Mouse (Mus musculus) adrenal gland, adult 18-20 months (tissue): ENCODE measurements around the gene Smim14. TPM values are rescaled to one million over a fixed set of nuclear protein-coding genes. Genes with fewer than 3 reads are reported as not detected.
A peak's percentile ranks its signal among the peaks of the same experiment; 100 is the strongest.
"Not testable (repeated sequence)": the region's sequence is repeated elsewhere in the genome, so short reads cannot be mapped to it uniquely, and the experiment has no call there.

ENCODE experiments used
- DNase-seq, 2 experiments: peaks; one replicate each; pipeline ENCODE4 v3.0.0; 2021 to 2022; ENCODE audit warnings: low spot score in 2 of 2
- long read RNA-seq, 2 experiments: library from polyadenylated mRNA; stranded (forward); transcript quantifications; one replicate each; pipeline ENCODE4 v2.0.0; 2021
- total RNA-seq, 2 experiments: library from RNA; stranded (reverse); gene quantifications; 1 replicate in 1 of 2; 2 replicates in 1 of 2; pipeline ENCODE4 v1.2.3; 2021

The Smim14 gene
- 100 to 1,000 TPM; 166 to 180 TPM for total RNA-seq
- long read RNA-seq, experiment 1, full-length matches to known transcripts = 58 of 88 reads
- long read RNA-seq, experiment 1, partial matches to known transcripts = 0 of 88 reads
- long read RNA-seq, experiment 1, other reads (novel, unspliced or antisense) = 30 of 88 reads
- long read RNA-seq, experiment 2, full-length matches to known transcripts = 150 of 177 reads
- long read RNA-seq, experiment 2, partial matches to known transcripts = 2 of 177 reads
- long read RNA-seq, experiment 2, other reads (novel, unspliced or antisense) = 25 of 177 reads

- DNase-seq = peak; percentile 95 to 96
Measured at GRCm38 (mm10) chr5:65536751-65537419, at the start of gene Smim14, which contains the start of gene Ube2k. Gene Smim14 (minus strand): TSS chr5:65537184. Gene Ube2k (plus strand): TSS chr5:65537233.

GRCm38 (mm10) chr5:65586291-65586690 is 49.3 kb upstream of the Smim14 start:
- DNase-seq = no peak

- DNase-seq = no peak
Measured at GRCm38 (mm10) chr5:65578545-65578944, 41.6 kb upstream of the Smim14 start.

GRCm38 (mm10) chr5:65575896-65576295 is 38.9 kb upstream of the Smim14 start:
- no peak for DNase-seq

GRCm38 (mm10) chr5:65574876-65575275 is 37.9 kb upstream of the Smim14 start:
- no peak for DNase-seq

GRCm38 (mm10) chr5:65565486-65565885 is 28.5 kb upstream of the Smim14 start:
- no peak for DNase-seq

GRCm38 (mm10) chr5:65561125-65561893 is 24.3 kb upstream of the Smim14 start:
- peak in 1 of 2 experiments; percentile 24 for DNase-seq

- no peak for DNase-seq
Measured at GRCm38 (mm10) chr5:65557109-65557508, 20.1 kb upstream of the Smim14 start.

- DNase-seq = no peak
Measured at GRCm38 (mm10) chr5:65549677-65550076, 12.7 kb upstream of the Smim14 start.

GRCm38 (mm10) chr5:65544616-65545015 is 7.6 kb upstream of the Smim14 start:
- no peak for DNase-seq

GRCm38 (mm10) chr5:65543491-65543890 is 6.5 kb upstream of the Smim14 start:
- no peak for DNase-seq

GRCm38 (mm10) chr5:65541889-65542288 is 4.9 kb upstream of the Smim14 start:
- DNase-seq = no peak

- no peak for DNase-seq
Measured at GRCm38 (mm10) chr5:65539786-65540185, 2.8 kb upstream of the Smim14 start.

GRCm38 (mm10) chr5:65538829-65539228 is 1.8 kb upstream of the Smim14 start:
- no peak for DNase-seq

- no peak for DNase-seq
Measured at GRCm38 (mm10) chr5:65538121-65538520, 1.1 kb upstream of the Smim14 start.

- peak in 1 of 2 experiments; percentile 54 for DNase-seq
Measured at GRCm38 (mm10) chr5:65537420-65538071, 562 bp upstream of the Smim14 start.

GRCm38 (mm10) chr5:65536068-65536465 is 917 bp downstream of the Smim14 start:
- DNase-seq = not testable (repeated sequence)

GRCm38 (mm10) chr5:65535457-65536067 is 1.4 kb downstream of the Smim14 start:
- peak in 1 of 2 experiments; percentile 18 for DNase-seq

- DNase-seq = no peak
Measured at GRCm38 (mm10) chr5:65534496-65534895, 2.5 kb downstream of the Smim14 start.

GRCm38 (mm10) chr5:65531283-65531682 is 5.7 kb downstream of the Smim14 start:
- DNase-seq = no peak
